Mouse (Mus musculus) hindbrain, embryonic 14.5 days (tissue): ENCODE data around the gene Il1r1. TPM values are rescaled to one million over a fixed set of nuclear protein-coding genes. Genes with fewer than 3 reads are reported as not detected.

Experiments
- ATAC-seq: fragments of 200-750 bp; cut with Nextera tagmentation; 2 replicates; pipeline ENCODE4 v1.8.0; 2017; ENCODE audit warnings: moderate number of reproducible peaks, mild to moderate bottlenecking, moderate TSS enrichment, moderate library complexity; ENCODE audit not compliant: low FRiP score
- DNase-seq: peaks from one replicate; pipeline ENCODE4 v3.0.0-alpha.2; 2015; ENCODE audit warnings: low spot score
- H3K27ac ChIP-seq: fragments of 300-500 bp; sonication (generic); 2 replicates; pipeline ENCODE4 v1.5.1; 2014; ENCODE audit warnings: mild to moderate bottlenecking, moderate library complexity
- H3K27me3 ChIP-seq: fragments of 300-500 bp; sonication (generic); 2 replicates; pipeline ENCODE4 v1.6.1; 2014; ENCODE audit warnings: mild to moderate bottlenecking, low read length, mixed read lengths; ENCODE audit not compliant: control insufficient read depth, insufficient read depth
- H3K36me3 ChIP-seq: fragments of 300-500 bp; sonication (generic); replicated peaks from 2 replicates; pipeline ENCODE4 v1.6.1; 2014; ENCODE audit not compliant: control insufficient read depth, insufficient read depth
- H3K4me1 ChIP-seq: fragments of 300-500 bp; sonication (generic); replicated peaks from 2 replicates; pipeline ENCODE4 v1.6.1; 2014; ENCODE audit warnings: antibody characterized with exemption, low read length, mixed read lengths; ENCODE audit not compliant: control insufficient read depth, insufficient read depth
- H3K4me2 ChIP-seq: fragments of 300-500 bp; sonication (generic); replicated peaks from 2 replicates; pipeline ENCODE4 v1.6.1; 2014; ENCODE audit warnings: mild to moderate bottlenecking, moderate library complexity
- H3K4me3 ChIP-seq: fragments of 300-500 bp; sonication (generic); replicated peaks from 2 replicates; pipeline ENCODE4 v1.5.1; 2014; ENCODE audit warnings: mild to moderate bottlenecking, low read length
- H3K9ac ChIP-seq: fragments of 300-500 bp; sonication (generic); 2 replicates; pipeline ENCODE4 v1.6.1; 2014
- H3K9me3 ChIP-seq: fragments of 300-500 bp; sonication (generic); 2 replicates; pipeline ENCODE4 v1.6.1; 2016; ENCODE audit warnings: low read length; ENCODE audit not compliant: control insufficient read depth
- WGBS: fragments of 180-500 bp; shearing (Covaris S2); extraction: QIAGEN DNeasy Blood & Tissue Kit; methylation state at CpG from one replicate; pipeline ENCODE4 v1.1.7; 2014; 5-methylcytosine and 5-hydroxymethylcytosine counted together
- polyA plus RNA-seq: library from polyadenylated mRNA; unstranded; fragments of >200 nt; fragmentation: Nextera tagmentation; extraction: Ambion mirVana; gene quantifications from 2 replicates; pipeline ENCODE4 v1.2.1, GENCODE M21; 2014

Il1r1 gene
- polyA plus RNA-seq, 1 experiment from 2014 or later: 0.66 TPM

DNA sequence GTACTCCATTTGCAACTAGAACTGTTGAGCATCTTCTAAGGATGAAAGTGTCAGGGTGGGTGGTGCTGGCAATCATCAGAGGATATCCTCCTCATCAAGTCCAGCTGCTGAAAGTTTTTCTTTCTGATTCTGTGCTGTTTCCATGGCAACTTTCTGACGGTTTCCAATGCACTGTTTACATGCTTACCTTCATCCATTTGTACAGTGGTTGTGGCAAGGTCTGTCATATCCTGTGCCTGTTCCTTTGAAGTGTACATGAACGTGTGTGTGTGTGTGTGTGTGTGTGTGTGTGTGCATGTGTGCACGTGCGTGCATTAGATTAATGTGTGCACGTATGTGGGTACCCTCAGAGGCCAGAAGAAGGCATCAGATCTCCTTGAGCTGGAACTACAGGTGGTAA lies 34.9 kb upstream of the Il1r1 start:
- Histone ChIP-seq H3K27ac (no peak overlapping the region), H3K27me3 (no peaks in the 10 kb centered on the region), H3K4me3 (no peak overlapping the region), H3K4me1 (no peaks in the 10 kb centered on the region), H3K4me2 (no peak overlapping the region), H3K9me3 (no peaks in the 10 kb centered on the region), H3K9ac (no peak overlapping the region), H3K36me3 (no peaks in the 10 kb centered on the region)
- WGBS: 84% methylated on average over 5 of the region's 5 CpGs
- no peak for DNase-seq
- ATAC-seq: no peak

DNA sequence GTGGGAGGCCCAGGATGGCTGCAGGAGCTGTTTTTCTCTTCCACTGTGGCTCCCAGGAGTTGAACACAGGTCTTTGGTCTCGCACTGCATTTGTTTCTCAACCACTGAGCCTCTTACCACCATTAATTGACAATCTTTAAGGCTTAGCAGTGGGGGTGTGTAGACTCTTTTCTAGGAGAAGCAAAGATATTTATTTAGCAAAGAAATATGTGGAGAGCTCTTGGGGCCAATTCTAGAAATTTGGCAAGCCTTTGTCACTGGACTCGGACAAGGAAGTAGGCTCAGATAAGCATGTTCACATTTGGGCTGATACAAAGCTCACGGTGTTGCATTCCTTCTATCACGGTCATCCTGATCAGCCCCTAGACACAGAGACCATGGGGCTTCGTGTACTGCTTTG lies 34.0 kb upstream of the Il1r1 start:
- WGBS: 94% methylated on average over 5 of the region's 5 CpGs
- Histone ChIP-seq H3K4me1 (no peaks in the 10 kb centered on the region), H3K9me3 (no peaks in the 10 kb centered on the region), H3K9ac (no peak overlapping the region), H3K27me3 (no peaks in the 10 kb centered on the region), H3K27ac (no peak overlapping the region), H3K36me3 (no peaks in the 10 kb centered on the region), H3K4me2 (no peak overlapping the region), H3K4me3 (no peak overlapping the region)
- ATAC-seq (no peak), DNase-seq (no peak)

DNA sequence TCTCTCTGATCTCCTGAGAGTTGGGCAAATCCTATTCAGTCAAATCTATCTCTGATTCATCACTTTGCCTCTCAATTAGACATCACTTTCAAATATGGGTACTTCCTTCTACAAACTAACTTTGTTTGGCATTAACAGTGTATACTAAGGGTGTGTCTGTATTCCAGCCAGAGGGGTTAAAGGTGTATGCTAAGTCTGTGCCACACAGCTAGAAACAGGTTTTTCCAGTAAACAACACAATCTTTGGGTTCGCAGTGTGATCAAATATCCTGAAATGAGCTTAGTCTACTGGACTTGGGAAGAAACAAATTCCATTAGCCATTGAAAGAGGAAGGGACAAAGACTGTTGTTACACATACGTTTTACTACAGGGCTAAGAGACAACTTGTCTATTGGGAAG lies 30.6 kb upstream of the Il1r1 start:
- WGBS: 85% methylated on average over 2 of the region's 2 CpGs
- Histone ChIP-seq H3K9ac (no peak overlapping the region), H3K4me1 (no peaks in the 10 kb centered on the region), H3K4me3 (no peak overlapping the region), H3K9me3 (no peaks in the 10 kb centered on the region), H3K4me2 (no peak overlapping the region), H3K27ac (no peak overlapping the region), H3K36me3 (no peaks in the 10 kb centered on the region), H3K27me3 (no peaks in the 10 kb centered on the region)
- ATAC-seq: no peak
- DNase-seq: no peak

DNA sequence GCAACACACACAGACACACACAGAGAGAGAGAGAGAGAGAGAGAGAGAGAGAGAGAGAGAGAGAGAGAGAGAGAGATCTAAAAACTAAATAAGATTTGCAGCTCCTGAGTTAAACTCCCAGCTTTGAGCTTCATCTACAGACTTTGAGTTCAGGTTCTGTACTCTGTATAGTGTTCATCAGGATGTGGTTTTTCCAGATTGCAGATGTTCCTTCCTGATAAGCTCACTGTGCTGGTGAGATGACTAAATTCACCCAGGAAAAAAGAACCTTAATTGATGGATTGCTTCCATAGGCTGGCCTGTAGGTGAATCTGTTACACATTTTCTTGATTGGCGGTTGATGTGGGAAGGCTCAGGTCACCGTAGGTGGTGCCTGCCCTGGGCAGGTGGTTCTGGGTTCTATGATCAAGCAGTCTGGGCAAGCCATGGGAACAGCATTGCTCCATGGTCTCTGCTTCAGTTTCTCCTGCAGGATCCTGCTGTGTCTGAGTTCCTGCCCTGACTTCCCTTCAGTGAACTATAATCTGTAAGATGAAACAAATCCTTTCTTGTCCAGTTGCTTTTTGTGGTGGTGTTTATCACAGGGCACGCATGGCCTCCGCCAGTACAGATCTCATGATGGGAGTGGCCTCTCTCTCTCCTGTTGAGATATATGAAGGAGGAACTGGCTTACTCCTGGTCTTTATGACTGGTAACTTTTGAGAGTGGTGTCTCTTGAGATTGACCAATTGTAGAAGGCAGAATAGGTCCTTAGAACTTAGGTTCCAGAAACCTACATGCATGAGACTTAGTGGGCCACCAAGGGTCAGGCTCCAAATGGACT lies 11.3 kb upstream of the Il1r1 start:
- no peaks in the 10 kb centered on the region for H3K36me3 ChIP-seq
- 90% methylated on average over 4 of the region's 4 CpGs for WGBS
- H3K4me1 ChIP-seq: no peaks in the 10 kb centered on the region
- H3K27ac ChIP-seq: no peak overlapping the region
- 0 out of 2 replicates have a peak, but pooled peaks cover 4% of the 10 kb centered on the region for H3K9me3 ChIP-seq
- H3K4me3 ChIP-seq: no peak overlapping the region
- no peaks in the 10 kb centered on the region for H3K27me3 ChIP-seq
- peak; percentile 16 for DNase-seq
- no peak overlapping the region for H3K9ac ChIP-seq
- ATAC-seq: no peak
- H3K4me2 ChIP-seq: no peak overlapping the region

DNA sequence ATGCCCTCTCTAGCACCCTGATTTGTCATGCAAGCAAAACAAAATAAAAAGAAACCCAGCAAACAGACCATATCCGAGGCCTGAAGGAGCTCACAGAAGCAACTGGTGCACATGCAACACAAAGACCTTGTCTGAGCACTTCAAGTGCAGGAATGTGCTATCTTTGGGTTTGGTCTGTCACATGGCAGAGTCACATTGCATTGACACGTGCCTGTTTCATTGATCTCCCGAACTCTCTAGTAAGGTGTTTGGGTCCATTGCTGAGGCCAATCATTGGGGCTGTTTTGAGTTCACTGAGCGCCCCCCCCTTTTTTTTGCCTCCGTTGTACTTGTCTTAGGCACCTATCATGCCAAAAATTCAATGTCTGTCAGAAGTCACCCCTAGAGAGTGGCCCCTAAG lies 7.4 kb upstream of the Il1r1 start:
- WGBS: 87% methylated on average over 5 of the region's 5 CpGs
- DNase-seq (no peak), ATAC-seq (no peak)
- H3K36me3 ChIP-seq: no peaks in the 10 kb centered on the region
- no peaks in the 10 kb centered on the region for H3K4me1 ChIP-seq
- no peak overlapping the region for H3K27ac ChIP-seq
- H3K27me3 ChIP-seq: no peaks in the 10 kb centered on the region
- no peak overlapping the region for H3K4me2 ChIP-seq
- 0 out of 2 replicates have a peak, but pooled peaks cover 4% of the 10 kb centered on the region for H3K9me3 ChIP-seq
- no peak overlapping the region for H3K4me3 ChIP-seq
- H3K9ac ChIP-seq: no peak overlapping the region

DNA sequence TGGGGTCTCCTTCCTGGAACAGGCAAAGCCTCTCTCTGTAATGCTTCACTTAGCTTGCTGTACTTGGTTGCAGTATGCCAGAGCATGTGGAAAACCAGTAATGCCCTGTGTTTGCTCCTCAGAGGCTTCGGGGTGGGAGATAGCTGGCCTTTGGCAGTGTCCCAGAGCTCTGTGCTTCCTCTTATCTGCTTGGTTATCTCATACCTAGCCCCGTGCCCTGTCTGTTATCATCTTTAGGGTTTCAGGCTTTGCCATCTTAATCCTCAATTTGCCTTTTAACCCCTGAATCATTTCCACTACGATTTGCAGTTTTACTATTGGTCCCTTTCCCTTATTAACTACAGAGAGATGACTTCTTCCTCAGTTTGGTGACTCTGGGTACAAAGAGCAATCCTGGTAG lies 6.3 kb upstream of the Il1r1 start:
- WGBS: 84% methylated on average over 3 of the region's 3 CpGs
- H3K9ac ChIP-seq: no peak overlapping the region
- no peak overlapping the region for H3K27ac ChIP-seq
- no peak overlapping the region for H3K4me2 ChIP-seq
- ATAC-seq: no peak
- H3K36me3 ChIP-seq: no peaks in the 10 kb centered on the region
- 0 out of 2 replicates have a peak, but pooled peaks cover 4% of the 10 kb centered on the region for H3K9me3 ChIP-seq
- no peak overlapping the region for H3K4me3 ChIP-seq
- H3K27me3 ChIP-seq: no peaks in the 10 kb centered on the region
- H3K4me1 ChIP-seq: no peaks in the 10 kb centered on the region
- no peak for DNase-seq

DNA sequence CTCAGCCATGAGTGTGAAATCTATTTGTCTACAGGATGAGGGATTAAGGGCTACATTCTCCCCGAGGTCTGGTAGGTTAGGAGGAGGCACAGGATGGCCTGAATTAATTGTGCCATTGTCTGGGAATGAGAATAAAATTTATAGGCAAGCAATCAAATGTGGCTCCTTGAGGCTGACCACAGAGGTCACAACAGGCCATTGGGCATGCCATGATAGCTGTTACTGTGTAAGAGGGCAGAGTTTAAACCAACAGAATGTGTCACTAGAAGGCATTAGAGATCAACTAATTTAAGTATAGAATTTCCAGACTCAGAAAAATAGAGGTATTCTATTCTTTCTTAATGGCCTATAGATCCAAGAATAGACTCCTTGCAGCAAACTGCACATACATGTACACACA lies 4.3 kb upstream of the Il1r1 start:
- DNase-seq (no peak), ATAC-seq (no peak)
- WGBS: 67% methylated on average over 1 of the region's 1 CpGs

DNA sequence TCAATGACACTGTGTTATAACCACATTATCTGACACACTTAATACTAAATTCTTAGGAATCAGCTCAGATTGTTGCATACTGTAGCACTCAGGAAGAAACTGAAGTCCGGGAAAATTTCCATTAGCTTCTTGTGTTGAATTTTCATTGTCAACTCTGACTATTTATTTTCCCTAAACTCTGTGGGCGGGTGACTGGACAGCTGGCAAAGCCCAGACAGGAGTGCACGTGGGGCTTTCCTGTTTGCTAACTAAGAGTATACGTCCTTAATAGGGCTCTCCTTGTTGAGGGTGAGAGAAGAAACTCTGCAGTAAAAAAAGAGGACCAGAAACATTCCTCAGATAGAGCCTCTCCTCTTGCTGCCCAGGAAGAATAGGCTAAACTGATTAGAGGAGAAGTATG lies 3.0 kb upstream of the Il1r1 start:
- Histone ChIP-seq H3K27me3 (no peaks in the 10 kb centered on the region), H3K4me2 (no peak overlapping the region), H3K9ac (no peak overlapping the region), H3K4me3 (no peak overlapping the region), H3K4me1 (0 out of 2 replicates have a peak, but pooled peaks cover 6% of the 10 kb centered on the region), H3K27ac (no peak overlapping the region), H3K36me3 (no peaks in the 10 kb centered on the region), H3K9me3 (no peaks in the 10 kb centered on the region)
- ATAC-seq (no peak), DNase-seq (no peak)
- WGBS: 75% methylated on average over 4 of the region's 4 CpGs

More for the DNA sequence above, 4.3 kb upstream of the Il1r1 start:
- no peaks in the 10 kb centered on the region for H3K36me3 ChIP-seq
- H3K4me1 ChIP-seq: 0 out of 2 replicates have a peak, but pooled peaks cover 6% of the 10 kb centered on the region
- 0 out of 2 replicates have a peak, but pooled peaks cover 4% of the 10 kb centered on the region for H3K9me3 ChIP-seq
- H3K4me3 ChIP-seq: no peak overlapping the region
- no peak overlapping the region for H3K4me2 ChIP-seq
- H3K9ac ChIP-seq: no peak overlapping the region
- H3K27me3 ChIP-seq: no peaks in the 10 kb centered on the region
- no peak overlapping the region for H3K27ac ChIP-seq

DNA sequence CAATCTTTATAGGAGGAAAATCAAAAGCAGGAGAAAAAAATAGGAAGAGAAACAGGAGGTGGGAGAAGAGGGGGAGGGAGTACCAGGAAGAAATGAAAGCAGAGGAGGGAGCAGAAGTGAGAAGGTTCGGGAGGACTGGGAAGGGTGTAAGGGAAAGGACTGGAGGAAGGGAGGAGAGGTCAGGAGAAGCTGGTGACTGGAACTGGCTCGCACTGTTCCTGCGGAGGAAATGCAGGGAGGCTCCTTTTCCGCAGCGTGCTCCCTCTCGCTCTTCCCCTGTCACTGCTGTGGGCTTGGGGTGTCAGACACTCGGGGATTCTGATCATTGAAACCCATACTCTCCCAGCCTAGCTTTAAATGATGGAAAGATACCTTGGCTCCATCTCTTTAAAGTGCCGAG lies 2.2 kb upstream of the Il1r1 start:
- DNase-seq: no peak
- Histone ChIP-seq H3K4me3 (no peak overlapping the region), H3K4me1 (0 out of 2 replicates have a peak, but pooled peaks cover 6% of the 10 kb centered on the region), H3K9ac (no peak overlapping the region), H3K4me2 (no peak overlapping the region), H3K36me3 (no peaks in the 10 kb centered on the region), H3K9me3 (no peaks in the 10 kb centered on the region), H3K27ac (no peak overlapping the region), H3K27me3 (no peaks in the 10 kb centered on the region)
- WGBS: 80% methylated on average over 8 of the region's 8 CpGs
- ATAC-seq: no peak
